Mouse (Mus musculus): ENCODE results near the gene Leng8.

Gene Leng8

DNA sequence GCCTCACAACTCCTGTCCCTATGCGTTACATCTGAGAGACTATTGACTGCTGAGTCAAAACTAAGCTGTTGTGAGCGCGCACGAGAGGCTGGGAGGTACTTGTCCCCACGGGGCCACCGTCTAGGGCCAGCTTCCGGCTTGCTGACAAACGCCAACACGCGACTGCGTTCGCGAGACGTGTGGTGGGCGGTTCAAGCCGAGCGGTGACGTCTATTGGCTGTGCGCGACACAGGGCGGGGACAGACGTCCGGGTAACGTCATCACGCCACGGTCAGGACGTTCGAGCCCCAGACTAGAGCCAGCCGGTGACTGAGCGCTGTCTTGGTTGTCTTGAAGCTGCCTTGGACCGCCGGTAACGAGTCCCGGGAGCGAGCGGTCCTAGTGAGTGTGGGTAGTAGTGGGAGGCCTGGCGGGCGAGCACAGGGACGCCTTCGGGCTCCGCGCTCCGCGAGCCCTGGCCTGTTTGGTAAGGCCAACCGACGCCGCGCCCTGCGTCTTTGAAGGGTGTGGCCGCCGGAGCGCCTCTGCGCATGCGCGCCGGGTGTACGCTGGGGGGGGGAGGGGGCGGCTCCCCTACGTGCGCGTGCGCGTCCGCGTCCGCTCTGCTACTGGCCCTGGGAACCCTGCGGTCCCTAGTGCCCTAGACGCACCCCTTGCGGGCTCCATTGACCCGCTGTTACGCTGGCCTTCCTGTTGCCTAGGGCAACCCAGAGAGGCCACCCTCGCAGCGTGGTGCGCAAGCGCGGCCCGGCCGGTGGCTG is at the start of gene Leng8:
Leng8 (plus strand) TSS at position 269 of the 761 bp plus-strand sequence.
- DNase-seq (ENCODE audit: low spot score in 2 of 2) = peak; percentile 100

DNA sequence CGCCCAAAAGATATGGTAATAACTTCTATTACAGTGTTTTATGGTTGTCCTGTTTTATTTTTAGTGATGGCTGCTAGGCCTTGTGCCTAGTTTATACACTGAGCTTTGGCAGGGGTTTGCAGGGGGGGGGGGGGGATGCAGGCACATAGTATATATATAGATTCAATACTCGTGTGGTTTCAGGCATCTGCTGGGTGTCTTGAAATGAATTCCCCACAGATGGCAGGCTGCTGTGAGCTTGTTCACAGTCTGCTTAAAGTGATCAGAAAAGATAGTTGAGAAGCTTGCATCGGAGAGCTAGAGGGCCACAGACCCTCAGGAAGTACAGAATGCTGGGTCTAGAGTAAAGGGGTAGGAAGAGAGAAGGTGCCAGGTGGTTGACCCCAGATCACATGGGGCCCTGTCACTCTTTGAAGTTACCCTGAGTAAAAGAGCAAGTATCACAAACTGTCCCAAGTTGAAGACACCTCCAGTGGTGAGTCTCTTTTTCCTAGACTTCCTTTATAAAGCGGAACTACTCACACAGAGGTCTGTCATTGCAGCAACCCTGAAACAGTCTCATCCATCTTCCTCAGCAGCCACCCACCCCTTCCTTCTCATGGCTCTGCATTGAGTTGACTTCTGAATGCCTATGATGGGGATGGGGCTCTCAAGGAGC is 49.5 kb upstream of the Leng8 start:
- peak; percentile 33 to 84 for DNase-seq (ENCODE audit: low spot score in 2 of 2)

DNA sequence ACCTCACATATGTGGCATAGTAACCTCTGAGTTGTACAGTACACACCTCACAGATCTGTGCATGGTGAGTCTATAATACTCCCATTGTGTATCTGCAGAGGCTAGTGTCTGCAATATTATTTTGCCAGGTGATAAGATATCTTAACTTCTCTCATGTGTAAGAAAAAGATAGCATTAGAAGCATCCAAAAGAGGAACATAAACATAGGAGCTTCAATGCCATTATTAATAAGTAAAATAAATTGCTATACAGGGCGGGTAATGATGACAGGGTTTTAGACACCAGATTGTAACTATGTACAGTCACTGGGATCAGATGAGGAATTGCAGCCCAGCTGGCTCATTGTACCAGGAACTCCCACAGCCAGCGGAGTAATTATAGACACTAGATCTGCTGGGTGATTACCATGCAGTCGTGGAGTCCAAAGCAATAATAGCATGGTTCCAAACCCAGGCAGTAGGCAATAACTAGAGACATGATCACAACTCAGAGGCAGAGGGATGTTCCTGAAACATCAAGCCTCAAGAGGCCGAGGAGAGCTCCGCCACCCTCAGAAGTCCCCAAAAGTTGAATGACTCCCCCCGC is 48.9 kb upstream of the Leng8 start:
- peak; percentile 42 to 75 for DNase-seq (ENCODE audit: low spot score in 2 of 2)

DNA sequence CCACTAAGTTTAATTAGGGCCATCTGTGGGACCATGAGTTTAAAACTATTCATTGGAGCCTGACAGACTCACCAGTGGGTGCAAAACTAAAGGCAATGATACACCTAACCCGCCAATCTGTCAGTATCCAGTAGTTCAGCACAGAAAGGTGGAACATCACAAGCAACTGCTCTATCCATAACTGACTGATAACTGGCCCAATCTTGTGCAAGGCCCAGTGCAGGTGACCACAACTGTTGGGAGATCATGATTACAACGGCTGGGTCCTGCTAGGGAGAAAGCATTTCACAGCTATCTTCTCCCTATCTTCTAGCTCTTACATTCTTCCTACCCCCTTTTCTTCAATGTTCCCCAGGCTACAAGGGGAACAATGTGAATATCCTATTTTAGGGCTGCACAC is 48.2 kb upstream of the Leng8 start:
- no peak for DNase-seq (ENCODE audit: low spot score in 2 of 2)

DNA sequence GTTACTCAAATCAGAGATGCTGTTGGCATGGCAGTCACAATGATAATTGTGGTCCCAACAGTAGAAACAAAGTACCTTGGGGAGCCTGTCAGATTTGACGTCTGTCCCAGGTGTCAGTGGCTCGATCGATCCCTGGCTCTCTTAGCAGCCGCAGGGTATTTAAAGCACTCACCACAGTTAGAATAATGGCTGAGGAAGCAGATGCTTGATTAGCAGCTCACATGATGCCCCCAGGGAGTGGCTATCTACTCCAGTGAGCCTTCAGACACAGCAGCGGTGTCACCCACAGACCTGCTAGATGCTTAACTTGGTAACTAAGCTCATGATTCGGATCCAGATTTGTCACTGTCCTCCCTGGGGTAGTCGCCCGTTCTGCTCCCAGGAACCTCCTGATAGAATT is 45.7 kb upstream of the Leng8 start:
- no peak for DNase-seq (ENCODE audit: low spot score in 2 of 2)

DNA sequence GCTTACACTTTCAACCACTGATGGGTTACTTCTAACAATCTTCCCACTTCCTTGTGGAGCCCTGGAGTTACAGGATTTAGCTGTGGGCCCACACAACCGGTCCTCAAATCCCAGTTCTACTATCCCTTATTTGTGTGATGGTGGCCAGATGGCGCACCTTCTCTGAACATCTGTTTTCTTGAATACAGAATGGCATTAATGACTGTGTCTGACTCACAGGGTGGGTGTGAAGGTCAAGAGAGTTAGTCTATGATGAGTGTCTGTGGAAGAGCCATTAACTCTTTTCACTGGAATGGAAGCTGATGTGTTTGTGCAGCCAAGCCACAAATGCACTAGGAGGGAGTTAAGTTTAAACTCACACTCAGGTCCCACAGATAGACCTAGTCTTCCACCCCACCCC is 38.5 kb upstream of the Leng8 start:
- no peak for DNase-seq (ENCODE audit: low spot score in 2 of 2)

DNA sequence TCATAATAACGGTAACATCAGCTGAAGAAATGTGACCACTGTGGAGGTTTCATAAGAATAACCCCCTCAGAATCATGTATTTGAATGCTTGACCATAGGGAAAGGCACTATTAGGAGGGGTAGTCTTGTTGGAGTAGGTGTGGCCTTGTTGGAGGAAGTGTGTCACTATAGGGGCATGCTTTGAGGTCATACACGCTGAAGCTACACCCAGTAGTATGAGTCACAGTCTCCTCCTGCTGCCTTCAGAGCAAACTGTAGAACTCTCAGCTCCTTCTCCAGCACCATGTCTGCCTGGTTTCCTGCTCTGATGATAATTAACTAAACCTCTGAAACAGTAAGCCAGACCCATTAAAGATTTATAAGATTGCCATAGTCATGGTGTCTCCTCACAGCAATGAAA is 38.0 kb upstream of the Leng8 start:
- no peak for DNase-seq (ENCODE audit: low spot score in 2 of 2)

DNA sequence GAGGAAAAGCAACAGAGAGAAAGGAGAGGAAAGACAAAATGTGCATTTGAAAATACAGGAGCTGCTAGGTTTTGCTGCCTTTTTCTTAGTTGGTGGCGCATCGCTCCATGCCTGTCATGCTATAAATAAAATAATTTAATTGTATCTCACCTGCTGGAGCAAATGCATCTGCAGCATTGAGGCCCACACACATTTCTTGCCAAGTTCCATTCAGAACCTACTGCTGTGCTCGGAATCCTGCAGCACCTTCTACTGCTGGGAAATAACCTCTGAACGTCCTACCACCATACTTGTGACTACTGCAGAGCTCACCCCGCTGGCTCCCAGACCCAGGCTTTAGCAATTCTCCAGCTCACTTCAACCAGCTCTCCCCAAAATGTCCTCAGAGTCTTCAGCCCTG is 35.7 kb upstream of the Leng8 start:
- peak in 1 of 2 experiments; percentile 26 for DNase-seq (ENCODE audit: low spot score in 2 of 2)

- DNase-seq (ENCODE audit: low spot score in 2 of 2) = peak in 1 of 2 experiments; percentile 44
Observed at GRCm38 (mm10) chr7:4103411-4103810, 33.4 kb upstream of the Leng8 start.

DNA sequence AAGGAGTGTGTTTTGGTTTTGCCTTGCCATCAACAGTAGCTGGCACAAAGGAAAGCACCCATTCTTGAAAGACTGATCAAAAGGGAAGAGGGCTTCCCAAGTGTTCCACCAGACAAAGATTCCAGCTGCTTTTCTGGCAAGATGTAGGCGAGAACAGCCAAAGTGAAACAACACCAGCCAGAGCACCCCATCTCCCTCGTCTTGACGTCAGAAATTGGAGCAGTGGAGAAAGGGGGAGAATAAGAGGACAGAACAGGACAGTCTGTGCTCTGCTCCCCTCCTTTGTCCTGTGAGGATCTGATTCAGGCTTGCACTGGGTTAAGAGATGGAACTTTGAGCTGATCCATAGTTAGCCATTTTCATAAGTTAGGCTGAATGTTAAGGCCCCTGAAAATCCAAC is 25.1 kb upstream of the Leng8 start:
- no peak for DNase-seq (ENCODE audit: low spot score in 2 of 2)

- peak in 1 of 2 experiments; percentile 75 for DNase-seq (ENCODE audit: low spot score in 2 of 2)
Observed at GRCm38 (mm10) chr7:4117050-4117814, 19.6 kb upstream of the Leng8 start.

DNA sequence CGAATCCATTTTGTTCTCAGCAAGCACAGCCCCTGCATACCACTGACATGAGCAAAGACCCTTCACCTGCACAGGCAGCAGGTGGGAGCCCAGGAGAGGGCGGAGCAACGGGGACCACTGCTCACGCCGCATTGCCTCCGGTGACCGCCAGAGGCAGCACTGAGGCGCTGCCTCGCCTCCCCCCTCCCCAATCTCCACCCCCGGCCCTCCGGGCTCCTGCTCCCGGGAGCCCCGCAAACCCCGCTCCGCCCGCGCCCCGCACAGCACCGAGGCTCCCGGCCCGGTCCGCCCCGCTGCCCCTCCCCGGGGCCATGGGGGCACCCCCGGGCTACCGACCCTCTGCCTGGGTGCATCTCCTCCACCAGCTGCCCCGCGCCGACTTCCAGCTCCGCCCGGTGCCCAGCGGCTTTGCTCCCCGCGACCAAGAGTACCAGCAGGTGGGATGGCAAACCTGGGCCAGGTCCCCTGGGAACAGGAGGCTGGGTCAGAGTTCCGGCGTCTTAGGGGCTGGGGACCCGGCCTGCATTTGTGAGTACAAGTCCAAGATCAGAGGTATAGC is 17.4 kb upstream of the Leng8 start, which contains the start of gene Ttyh1:
Ttyh1 (plus strand) TSS at position 65 of the 559 bp plus-strand sequence.
- peak in 1 of 2 experiments; percentile 75 for DNase-seq (ENCODE audit: low spot score in 2 of 2)

- DNase-seq (ENCODE audit: low spot score in 2 of 2) = peak in 1 of 2 experiments; percentile 61
Observed at GRCm38 (mm10) chr7:4119976-4120921, 16.6 kb upstream of the Leng8 start.

DNA sequence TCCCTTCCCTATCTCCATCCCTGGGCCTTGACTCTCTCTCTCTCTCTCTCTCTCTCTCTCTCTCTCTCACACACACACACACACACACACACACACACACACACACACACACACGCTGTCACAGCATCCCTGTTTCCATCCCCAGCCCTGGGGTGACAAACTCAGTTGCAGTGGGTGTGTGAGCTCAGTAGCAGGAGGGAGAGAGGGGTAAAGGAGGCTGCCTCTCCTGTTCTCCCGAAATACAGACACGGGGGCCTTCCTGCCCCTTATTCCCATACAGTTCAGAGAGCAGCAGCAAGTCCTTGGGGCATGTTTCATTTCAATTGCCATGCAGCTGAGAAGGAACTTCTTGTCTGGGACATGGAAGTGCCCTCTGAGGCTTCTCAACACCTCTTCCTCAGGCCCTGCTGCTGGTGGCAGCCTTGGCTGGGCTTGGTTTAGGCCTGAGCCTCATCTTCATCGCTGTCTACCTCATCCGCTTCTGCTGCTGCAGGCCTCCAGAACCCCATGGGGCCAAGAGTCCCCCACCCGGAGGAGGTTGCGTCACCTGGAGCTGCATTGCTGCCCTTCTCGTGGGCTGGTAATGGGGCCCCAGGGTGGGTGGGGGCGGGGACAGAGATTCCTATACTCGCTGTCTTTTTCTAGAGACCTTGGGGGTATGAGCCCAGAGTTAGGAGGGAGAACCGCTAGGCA is 14.6 kb upstream of the Leng8 start:
- no peak for DNase-seq (ENCODE audit: low spot score in 2 of 2)

- no peak for DNase-seq (ENCODE audit: low spot score in 2 of 2)
Observed at GRCm38 (mm10) chr7:4122783-4123182, 14.1 kb upstream of the Leng8 start.

DNA sequence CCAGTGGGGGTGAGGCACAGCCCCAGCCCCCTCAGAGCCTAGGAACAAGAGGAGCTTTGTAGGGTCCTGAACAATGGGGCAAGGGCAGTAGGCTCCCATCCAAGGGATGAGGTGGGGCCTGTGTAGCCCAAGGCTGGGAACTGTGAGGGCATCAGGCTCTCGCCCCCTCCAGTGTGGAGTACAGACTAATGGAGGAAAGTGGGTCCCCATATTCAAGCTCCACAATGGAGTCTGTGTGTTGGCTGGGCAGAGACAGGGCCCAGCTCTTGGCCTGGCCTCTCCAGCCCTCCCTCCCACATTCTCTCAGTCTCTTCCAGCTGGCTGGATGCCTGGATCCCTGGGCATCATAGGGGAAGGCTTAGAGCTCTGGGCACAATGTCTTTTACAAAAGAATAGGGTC is 13.1 kb upstream of the Leng8 start:
- peak in 1 of 2 experiments; percentile 80 for DNase-seq (ENCODE audit: low spot score in 2 of 2)

- DNase-seq (ENCODE audit: low spot score in 2 of 2) = peak; percentile 87 to 90
Observed at GRCm38 (mm10) chr7:4124315-4124759, 12.5 kb upstream of the Leng8 start.

GRCm38 (mm10) chr7:4124856-4125255 is 12.0 kb upstream of the Leng8 start:
- DNase-seq (ENCODE audit: low spot score in 2 of 2) = no peak

DNA sequence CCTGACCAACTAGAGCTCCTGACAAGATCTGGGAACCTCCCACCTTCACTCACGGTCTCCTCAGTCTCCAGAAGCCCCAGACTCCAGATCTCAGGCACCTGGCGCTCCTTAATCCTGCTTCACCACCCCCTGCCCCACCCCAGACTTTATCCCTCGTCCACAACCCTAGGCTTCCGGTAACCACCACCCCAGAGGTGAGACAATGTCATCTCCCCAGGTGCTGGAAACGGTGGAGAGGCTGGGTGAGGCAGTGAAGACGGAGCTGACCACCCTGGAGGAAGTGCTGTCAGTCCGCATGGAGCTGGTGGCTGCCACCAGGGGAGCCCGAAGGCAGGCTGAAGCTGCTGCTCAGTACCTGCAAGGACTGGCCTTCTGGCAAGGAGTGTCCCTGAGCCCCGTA is 11.5 kb upstream of the Leng8 start:
- DNase-seq (ENCODE audit: low spot score in 2 of 2) = no peak

Measured in frontal cortex, postnatal 36 days (tissue).